In genomic region chr8:116943161-116943554, GRCm38 (mm10) we compare ENCODE assay signal across 8 mouse cellular contexts. TPM values are rescaled to one million over a fixed set of nuclear protein-coding genes. Genes with fewer than 3 reads are reported as not detected.
A peak's percentile ranks its signal among the peaks of the same experiment; 100 is the strongest.
DNase-seq lines count a peak whose midpoint lies in the region; ATAC-seq lines count a peak whose summit lies in the region.

TSS of gene Atmin (plus strand) at chr8:116943393.

- H3K4me2 ChIP-seq in hindbrain, embryonic 13.5 days, result peak within 1 kb of the TSS; percentile 95

- peak within 1 kb of the TSS; percentile 98 for H3K4me3 ChIP-seq in hindbrain, embryonic 13.5 days

- DNase-seq in WW6 (ENCODE audit: low read depth, low spot score), result peak; percentile 83
- DNase-seq in cerebellum, postnatal 25 days, result peak; percentile 90 to 97
- peak; percentile 66 to 69 for DNase-seq in frontal cortex, postnatal 25 days (ENCODE audit: low spot score in 2 of 2)
- peak; percentile 76 for DNase-seq in layer of hippocampus, postnatal 36 days
- DNase-seq in lung, postnatal 36 days, result peak; percentile 93
- peak; percentile 91 for DNase-seq in retina, postnatal 1 day
- peak; percentile 90 for DNase-seq in thymus, postnatal 4 days

- ATAC-seq in hindbrain, embryonic 13.5 days (ENCODE audit: low FRiP score), result peak; percentile 88

- H3K9ac ChIP-seq in hindbrain, embryonic 13.5 days, result peak within 1 kb of the TSS; percentile 93

- H3K27ac ChIP-seq in hindbrain, embryonic 13.5 days, result peak within 1 kb of the TSS; percentile 79

- H3K4me1 ChIP-seq in hindbrain, embryonic 13.5 days (replicated peaks), result peaks cover 27% of the 10 kb centered on the region

- 0% methylated on average over 28 of the region's 46 CpGs for WGBS in hindbrain, embryonic 13.5 days

- H3K27me3 ChIP-seq in hindbrain, embryonic 13.5 days, result no peaks in the 10 kb centered on the region

- H3K9me3 ChIP-seq in hindbrain, embryonic 13.5 days, result no peaks in the 10 kb centered on the region

- no peaks in the 10 kb centered on the region; the same call in 1 of the 2 replicates for H3K36me3 ChIP-seq in hindbrain, embryonic 13.5 days

RNA-seq across cellular contexts. Expression of gene Atmin, which starts in this region (rescaled TPM):
- 19.5 and 20.9 TPM in 2 replicates for polyA plus RNA-seq in hindbrain, embryonic 13.5 days (2015; fragmentation: Nextera tagmentation; extraction: Ambion mirVana)
- 10 to 100 TPM; 37.7 to 39.9 TPM for total RNA-seq in layer of hippocampus, postnatal 36 days (2021)

Comparison
In these comparisons a context has a peak if more than half of its experiments do, and no peak if none do; other contexts are left out.
1. Peak in every context shown above with its lines: DNase-seq, ATAC-seq, H3K4me3 ChIP-seq and H3K27ac ChIP-seq.